Mouse (Mus musculus): ENCODE measurements around the gene Hcn3. TPM values are rescaled to one million over a fixed set of nuclear protein-coding genes. Genes with fewer than 3 reads are reported as not detected.

The Hcn3 gene
- polyA plus RNA-seq (2014; fragmentation: Illumina TruSeq; extraction: RNeasy Lipid Tissue Mini Kit (QIAGEN cat#74804); ENCODE audit: low replicate concordance), result not detected

GRCm38 (mm10) chr3:89159616-89160344 is at the start of gene Hcn3:
Gene Hcn3 (minus strand): TSS chr3:89160196.

GRCm38 (mm10) chr3:89202253-89203141 is 42.5 kb upstream of the Hcn3 start, which contains the start of gene Gba:
Gene Gba (plus strand): TSS chr3:89202928.

GRCm38 (mm10) chr3:89183058-89183958 is 23.3 kb upstream of the Hcn3 start, which contains the start of gene Fam189b:
Gene Fam189b (plus strand): TSS chr3:89183143.

GRCm38 (mm10) chr3:89177242-89178106 is 17.5 kb upstream of the Hcn3 start, which contains the start of gene Scamp3:
Gene Scamp3 (plus strand): TSS chr3:89177473.

GRCm38 (mm10) chr3:89164506-89165267 is 4.7 kb upstream of the Hcn3 start, which contains the start of gene Clk2:
Gene Clk2 (plus strand): TSS chr3:89164795.

GRCm38 (mm10) chr3:89135958-89136357 is 24.0 kb downstream of the Hcn3 start, which contains the start of gene Pklr:
Gene Pklr (plus strand): TSS chr3:89136142.

GRCm38 (mm10) chr3:89101812-89102494 is 58.0 kb downstream of the Hcn3 start, which contains the start of gene Fdps:
Gene Fdps (minus strand): TSS chr3:89101959.

GRCm38 (mm10) chr3:89100811-89101210 is 59.2 kb downstream of the Hcn3 start, which contains the start of gene Gm43738:
Gene Gm43738 (minus strand): TSS chr3:89101099.

Other genes starting within 250 kb of the Hcn3 start
- gene Msto1, start 246.2 kb downstream of the Hcn3 start, polyA plus RNA-seq (2014; fragmentation: Illumina TruSeq; extraction: RNeasy Lipid Tissue Mini Kit (QIAGEN cat#74804); ENCODE audit: low replicate concordance), result not detected
- 23.5 TPM for gene Ash1l, start 209.6 kb downstream of the Hcn3 start, polyA plus RNA-seq (2014; fragmentation: Illumina TruSeq; extraction: RNeasy Lipid Tissue Mini Kit (QIAGEN cat#74804); ENCODE audit: low replicate concordance)
- 62.5 TPM for gene Dap3, start 209.0 kb downstream of the Hcn3 start, polyA plus RNA-seq (2014; fragmentation: Illumina TruSeq; extraction: RNeasy Lipid Tissue Mini Kit (QIAGEN cat#74804); ENCODE audit: low replicate concordance)
- gene Rusc1, start 66.9 kb downstream of the Hcn3 start, polyA plus RNA-seq (2014; fragmentation: Illumina TruSeq; extraction: RNeasy Lipid Tissue Mini Kit (QIAGEN cat#74804); ENCODE audit: low replicate concordance), result 11.3 TPM
- not detected for gene Gm43738, start 59.1 kb downstream of the Hcn3 start, polyA plus RNA-seq (2014; fragmentation: Illumina TruSeq; extraction: RNeasy Lipid Tissue Mini Kit (QIAGEN cat#74804); ENCODE audit: low replicate concordance)
- gene Fdps, start 58.2 kb downstream of the Hcn3 start, polyA plus RNA-seq (2014; fragmentation: Illumina TruSeq; extraction: RNeasy Lipid Tissue Mini Kit (QIAGEN cat#74804); ENCODE audit: low replicate concordance), result 3.0 TPM
- gene Pklr, start 24.1 kb downstream of the Hcn3 start, polyA plus RNA-seq (2014; fragmentation: Illumina TruSeq; extraction: RNeasy Lipid Tissue Mini Kit (QIAGEN cat#74804); ENCODE audit: low replicate concordance), result 83.2 TPM
- 11.5 TPM for gene Clk2, start 4.6 kb upstream of the Hcn3 start, polyA plus RNA-seq (2014; fragmentation: Illumina TruSeq; extraction: RNeasy Lipid Tissue Mini Kit (QIAGEN cat#74804); ENCODE audit: low replicate concordance)
- gene Scamp3, start 17.3 kb upstream of the Hcn3 start, polyA plus RNA-seq (2014; fragmentation: Illumina TruSeq; extraction: RNeasy Lipid Tissue Mini Kit (QIAGEN cat#74804); ENCODE audit: low replicate concordance), result 8.1 TPM
- not detected for gene Fam189b, start 22.9 kb upstream of the Hcn3 start, polyA plus RNA-seq (2014; fragmentation: Illumina TruSeq; extraction: RNeasy Lipid Tissue Mini Kit (QIAGEN cat#74804); ENCODE audit: low replicate concordance)
- gene Gba, start 42.7 kb upstream of the Hcn3 start, polyA plus RNA-seq (2014; fragmentation: Illumina TruSeq; extraction: RNeasy Lipid Tissue Mini Kit (QIAGEN cat#74804); ENCODE audit: low replicate concordance), result 6.2 TPM
- not detected for gene Thbs3, start 55.0 kb upstream of the Hcn3 start, polyA plus RNA-seq (2014; fragmentation: Illumina TruSeq; extraction: RNeasy Lipid Tissue Mini Kit (QIAGEN cat#74804); ENCODE audit: low replicate concordance)
- gene Mtx1, start 66.9 kb upstream of the Hcn3 start, polyA plus RNA-seq (2014; fragmentation: Illumina TruSeq; extraction: RNeasy Lipid Tissue Mini Kit (QIAGEN cat#74804); ENCODE audit: low replicate concordance), result 19.8 TPM
- 1.3 TPM for gene Muc1, start 68.9 kb upstream of the Hcn3 start, polyA plus RNA-seq (2014; fragmentation: Illumina TruSeq; extraction: RNeasy Lipid Tissue Mini Kit (QIAGEN cat#74804); ENCODE audit: low replicate concordance)
- gene Krtcap2, start 85.8 kb upstream of the Hcn3 start, polyA plus RNA-seq (2014; fragmentation: Illumina TruSeq; extraction: RNeasy Lipid Tissue Mini Kit (QIAGEN cat#74804); ENCODE audit: low replicate concordance), result 14.1 TPM
- gene Trim46, start 86.1 kb upstream of the Hcn3 start, polyA plus RNA-seq (2014; fragmentation: Illumina TruSeq; extraction: RNeasy Lipid Tissue Mini Kit (QIAGEN cat#74804); ENCODE audit: low replicate concordance), result not detected
- gene Dpm3, start 99.2 kb upstream of the Hcn3 start, polyA plus RNA-seq (2014; fragmentation: Illumina TruSeq; extraction: RNeasy Lipid Tissue Mini Kit (QIAGEN cat#74804); ENCODE audit: low replicate concordance), result not detected
- 11.5 TPM for gene Slc50a1, start 110.4 kb upstream of the Hcn3 start, polyA plus RNA-seq (2014; fragmentation: Illumina TruSeq; extraction: RNeasy Lipid Tissue Mini Kit (QIAGEN cat#74804); ENCODE audit: low replicate concordance)
- gene Efna1, start 120.9 kb upstream of the Hcn3 start, polyA plus RNA-seq (2014; fragmentation: Illumina TruSeq; extraction: RNeasy Lipid Tissue Mini Kit (QIAGEN cat#74804); ENCODE audit: low replicate concordance), result 8.7 TPM
- 0.22 TPM for gene Efna3, start 162.8 kb upstream of the Hcn3 start, polyA plus RNA-seq (2014; fragmentation: Illumina TruSeq; extraction: RNeasy Lipid Tissue Mini Kit (QIAGEN cat#74804); ENCODE audit: low replicate concordance)
- gene Efna4, start 177.8 kb upstream of the Hcn3 start, polyA plus RNA-seq (2014; fragmentation: Illumina TruSeq; extraction: RNeasy Lipid Tissue Mini Kit (QIAGEN cat#74804); ENCODE audit: low replicate concordance), result not detected
- 1.6 TPM for gene Adam15, start 189.8 kb upstream of the Hcn3 start, polyA plus RNA-seq (2014; fragmentation: Illumina TruSeq; extraction: RNeasy Lipid Tissue Mini Kit (QIAGEN cat#74804); ENCODE audit: low replicate concordance)
- not detected for gene Dcst2, start 201.8 kb upstream of the Hcn3 start, polyA plus RNA-seq (2014; fragmentation: Illumina TruSeq; extraction: RNeasy Lipid Tissue Mini Kit (QIAGEN cat#74804); ENCODE audit: low replicate concordance)
- gene Dcst1, start 205.1 kb upstream of the Hcn3 start, polyA plus RNA-seq (2014; fragmentation: Illumina TruSeq; extraction: RNeasy Lipid Tissue Mini Kit (QIAGEN cat#74804); ENCODE audit: low replicate concordance), result 1.6 TPM
- gene Zbtb7b, start 234.6 kb upstream of the Hcn3 start, polyA plus RNA-seq (2014; fragmentation: Illumina TruSeq; extraction: RNeasy Lipid Tissue Mini Kit (QIAGEN cat#74804); ENCODE audit: low replicate concordance), result 5.2 TPM
- 2.0 TPM for gene Lenep, start 242.6 kb upstream of the Hcn3 start, polyA plus RNA-seq (2014; fragmentation: Illumina TruSeq; extraction: RNeasy Lipid Tissue Mini Kit (QIAGEN cat#74804); ENCODE audit: low replicate concordance)